Comparison of ENCODE assay signal across 8 mouse cellular contexts in the genomic region with DNA sequence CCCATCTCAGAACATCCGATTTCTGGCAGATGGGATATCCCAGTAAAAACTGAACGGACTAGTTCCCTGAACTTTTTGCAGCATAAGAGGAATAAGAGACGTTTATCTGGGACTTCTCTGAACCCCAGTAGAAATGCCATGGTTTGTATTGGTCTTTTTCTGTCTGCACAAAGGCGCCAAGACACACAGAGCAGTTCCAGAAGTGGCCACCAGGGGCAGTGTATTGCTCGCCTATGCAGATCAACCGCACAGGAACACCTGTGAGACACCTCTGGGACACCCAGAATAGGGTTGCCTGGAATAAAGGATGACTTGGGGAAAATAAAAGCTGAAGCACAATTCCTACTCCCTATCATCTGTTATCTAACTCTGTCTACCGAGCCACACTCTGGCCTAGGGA.
DNase-seq lines count a peak whose midpoint lies in the region; ATAC-seq lines count a peak whose summit lies in the region.

No protein-coding gene starts in this region.

- no peak overlapping the region for H3K9ac ChIP-seq in hindbrain, embryonic 12.5 days

- H3K27me3 ChIP-seq in hindbrain, embryonic 10.5 days (ENCODE audit: insufficient read depth, poor library complexity, severe bottlenecking) = no peaks in the 10 kb centered on the region
- no peaks in the 10 kb centered on the region for H3K27me3 ChIP-seq in hindbrain, embryonic 12.5 days
- H3K27me3 ChIP-seq in limb, embryonic 10.5 days (ENCODE audit: low read depth, poor library complexity, severe bottlenecking) = no peaks in the 10 kb centered on the region

- no peak overlapping the region for H3K27ac ChIP-seq in hindbrain, embryonic 10.5 days
- no peak overlapping the region for H3K27ac ChIP-seq in hindbrain, embryonic 12.5 days
- no peak overlapping the region for H3K27ac ChIP-seq in limb, embryonic 10.5 days

- ATAC-seq in hindbrain, embryonic 12.5 days (ENCODE audit: low FRiP score) = no peak

- no peak overlapping the region for H3K4me2 ChIP-seq in hindbrain, embryonic 12.5 days (replicated peaks)

- peak; percentile 45 for DNase-seq in hindbrain, embryonic 10.5 days (ENCODE audit: low spot score)
- DNase-seq in urinary bladder, postnatal 25 days (ENCODE audit: low spot score) = peak; percentile 4
- DNase-seq in urinary bladder, postnatal 10 days (ENCODE audit: low spot score) = no peak
- peak; percentile 48 to 71 for DNase-seq in cerebellum, postnatal 14 days
- peak; percentile 71 for DNase-seq in limb, embryonic 10.5 days (ENCODE audit: low spot score)
- DNase-seq in spleen, postnatal 4 days (ENCODE audit: low spot score in 2 of 2) = peak; percentile 31 to 76
- DNase-seq in layer of hippocampus, postnatal 14 days (ENCODE audit: low spot score in 2 of 2) = no peak

- no peaks in the 10 kb centered on the region for H3K36me3 ChIP-seq in hindbrain, embryonic 10.5 days
- no peaks in the 10 kb centered on the region for H3K36me3 ChIP-seq in hindbrain, embryonic 12.5 days
- H3K36me3 ChIP-seq in limb, embryonic 10.5 days = no peaks in the 10 kb centered on the region

- no peak overlapping the region for H3K4me3 ChIP-seq in hindbrain, embryonic 10.5 days
- no peak overlapping the region for H3K4me3 ChIP-seq in hindbrain, embryonic 12.5 days
- H3K4me3 ChIP-seq in limb, embryonic 10.5 days = no peak overlapping the region

- peaks cover 9% of the 10 kb centered on the region for H3K4me1 ChIP-seq in hindbrain, embryonic 10.5 days (replicated peaks)
- H3K4me1 ChIP-seq in hindbrain, embryonic 12.5 days = no peaks in the 10 kb centered on the region
- 0 out of 2 replicates have a peak, but pooled peaks cover 3% of the 10 kb centered on the region for H3K4me1 ChIP-seq in limb, embryonic 10.5 days

- H3K9me3 ChIP-seq in hindbrain, embryonic 10.5 days = no peaks in the 10 kb centered on the region
- H3K9me3 ChIP-seq in hindbrain, embryonic 12.5 days (replicated peaks) = no peaks in the 10 kb centered on the region
- no peaks in the 10 kb centered on the region for H3K9me3 ChIP-seq in limb, embryonic 10.5 days (replicated peaks)

- whole genome bisulfite sequencing in hindbrain, embryonic 10.5 days = 59% methylated on average over 7 of the region's 7 CpGs
- 59% methylated on average over 7 of the region's 7 CpGs for WGBS in hindbrain, embryonic 12.5 days
- 64% methylated on average over 7 of the region's 7 CpGs for WGBS in limb, embryonic 10.5 days

Comparison
In these comparisons a context has a peak if more than half of its experiments do, and no peak if none do; other contexts are left out.
1. DNase-seq: peak in hindbrain, embryonic 10.5 days (single experiment), urinary bladder, postnatal 25 days (single experiment), cerebellum, postnatal 14 days (2 of 2), limb, embryonic 10.5 days (single experiment) and spleen, postnatal 4 days (2 of 2); none in urinary bladder, postnatal 10 days (single experiment) and layer of hippocampus, postnatal 14 days (0 of 2).